Mouse (Mus musculus): ENCODE data around the gene Xlr4a. TPM values are rescaled to one million over a fixed set of nuclear protein-coding genes. Genes with fewer than 3 reads are reported as not detected.
A peak's percentile ranks its signal among the peaks of the same experiment; 100 is the strongest.
"Not testable (repeated sequence)": the region's sequence is repeated elsewhere in the genome, so short reads cannot be mapped to it uniquely, and the experiment has no call there.

Xlr4a gene
- polyA plus RNA-seq (2014; fragmentation: Nextera tagmentation; extraction: Ambion mirVana) = 0.70 and 1.1 TPM in 2 replicates

GRCm38 (mm10) chrX:73082267-73083055 is at the start of gene Xlr4a:
TSS of gene Xlr4a (minus strand) at chrX:73082478.
- H3K4me3 ChIP-seq (ENCODE audit: low read depth, low read length); DNase-seq (ENCODE audit: low spot score); H3K9ac ChIP-seq (ENCODE audit: low read length); H3K27ac ChIP-seq (ENCODE audit: low read depth); H3K36me3 ChIP-seq (ENCODE audit: control insufficient read depth, insufficient read depth, low read length); H3K9me3 ChIP-seq (ENCODE audit: control insufficient read depth, low read length); H3K27me3 ChIP-seq (replicated peaks; ENCODE audit: control insufficient read depth, insufficient read depth, low read length); H3K4me2 ChIP-seq (ENCODE audit: low read length); ATAC-seq (replicated peaks; ENCODE audit: low FRiP score, low TSS enrichment, low read depth); H3K4me1 ChIP-seq (replicated peaks; ENCODE audit: control insufficient read depth, insufficient read depth, low read length): not testable (repeated sequence)
- 82% methylated on average over 18 of the region's 19 CpGs for WGBS

DNA sequence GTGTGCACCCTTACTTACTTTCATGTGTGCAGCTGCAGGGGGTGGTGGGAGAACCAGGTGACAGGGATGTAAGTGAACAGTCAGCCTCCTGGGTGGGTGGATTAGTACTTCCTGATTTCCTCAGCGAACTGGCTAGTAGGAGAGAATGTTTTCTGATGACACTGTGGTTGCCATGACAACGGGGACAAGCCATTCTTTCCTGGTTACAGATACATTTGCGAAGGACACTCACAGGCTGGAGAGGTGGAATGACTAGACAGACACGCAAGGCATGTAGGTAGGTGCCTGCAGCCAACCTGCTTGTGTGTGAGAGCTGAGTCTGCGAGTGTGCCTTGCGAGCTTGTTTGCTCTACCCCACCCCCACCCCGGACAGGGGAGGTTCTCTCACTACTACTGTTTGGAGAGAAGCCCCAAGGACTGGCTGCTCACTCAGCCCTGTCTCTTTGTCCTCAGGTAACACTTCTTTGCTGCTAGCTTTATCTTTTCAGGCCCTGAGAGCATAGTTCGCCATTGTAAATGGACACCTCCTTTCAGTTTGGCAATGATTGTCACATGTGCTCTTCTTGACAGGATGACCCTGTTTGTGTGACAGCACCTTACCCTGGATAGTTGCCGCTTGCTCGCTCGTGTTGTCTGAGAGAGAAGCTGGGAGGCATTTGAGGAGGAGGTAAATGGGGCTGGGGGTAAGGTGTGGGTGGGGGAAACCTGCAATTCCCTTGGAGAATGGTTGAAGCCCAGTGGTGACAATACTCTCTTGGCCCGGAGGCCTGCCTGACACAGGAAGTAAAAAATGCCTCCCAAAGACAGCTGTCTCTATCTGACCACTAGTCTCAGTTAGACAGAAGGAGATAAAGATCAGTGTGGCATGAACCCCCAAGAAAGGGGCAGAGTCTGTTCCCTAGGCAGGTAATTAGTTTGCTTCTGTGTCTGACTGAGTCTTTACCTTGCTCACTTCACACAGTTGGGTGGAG is 40.9 kb upstream of the Xlr4a start:
- not testable (repeated sequence) for H3K9ac ChIP-seq (ENCODE audit: low read length); DNase-seq (ENCODE audit: low spot score)
- peak; percentile 50 for ATAC-seq (replicated peaks; ENCODE audit: low FRiP score, low TSS enrichment, low read depth)

DNA sequence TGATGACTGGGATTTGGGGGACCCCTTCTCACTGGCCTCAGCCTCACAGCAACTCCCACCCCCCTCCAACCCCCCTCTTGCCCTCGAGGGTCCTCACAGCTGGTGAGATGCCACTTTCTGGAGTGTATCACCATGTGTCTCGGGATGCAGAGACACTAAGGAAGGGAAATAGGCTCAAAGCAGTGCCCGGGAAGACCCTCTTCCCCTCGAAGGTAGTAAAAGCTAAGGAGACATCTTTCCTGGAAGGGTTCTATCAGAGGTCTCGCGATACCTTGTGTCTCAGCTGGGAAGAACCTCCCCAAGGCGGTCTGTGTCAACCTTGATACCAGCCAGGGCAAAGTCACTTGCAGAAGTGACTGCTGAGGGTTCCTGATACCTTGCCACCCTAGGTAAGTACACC is 34.5 kb upstream of the Xlr4a start, which contains the start of gene Gm14685:
Gm14685 (plus strand) TSS at position 301 of the 400 bp plus-strand sequence.
- H3K4me3 ChIP-seq (ENCODE audit: low read depth, low read length); H3K4me2 ChIP-seq (ENCODE audit: low read length); H3K9me3 ChIP-seq (ENCODE audit: control insufficient read depth, low read length); ATAC-seq (replicated peaks; ENCODE audit: low FRiP score, low TSS enrichment, low read depth); H3K4me1 ChIP-seq (replicated peaks; ENCODE audit: control insufficient read depth, insufficient read depth, low read length); H3K9ac ChIP-seq (ENCODE audit: low read length); H3K27ac ChIP-seq (ENCODE audit: low read depth); H3K27me3 ChIP-seq (replicated peaks; ENCODE audit: control insufficient read depth, insufficient read depth, low read length); DNase-seq (ENCODE audit: low spot score); H3K36me3 ChIP-seq (ENCODE audit: control insufficient read depth, insufficient read depth, low read length): not testable (repeated sequence)
- no CpG with 5 or more reads among the region's 7 CpGs for WGBS

More for the DNA sequence above, 40.9 kb upstream of the Xlr4a start:
- not testable (repeated sequence) for H3K27ac ChIP-seq (ENCODE audit: low read depth); H3K4me3 ChIP-seq (ENCODE audit: low read depth, low read length); H3K4me1 ChIP-seq (replicated peaks; ENCODE audit: control insufficient read depth, insufficient read depth, low read length); H3K27me3 ChIP-seq (replicated peaks; ENCODE audit: control insufficient read depth, insufficient read depth, low read length); H3K9me3 ChIP-seq (ENCODE audit: control insufficient read depth, low read length); H3K36me3 ChIP-seq (ENCODE audit: control insufficient read depth, insufficient read depth, low read length); H3K4me2 ChIP-seq (ENCODE audit: low read length)
- no CpG with 5 or more reads among the region's 12 CpGs for WGBS

- not testable (repeated sequence) for H3K27ac ChIP-seq (ENCODE audit: low read depth); H3K36me3 ChIP-seq (ENCODE audit: control insufficient read depth, insufficient read depth, low read length); ATAC-seq (replicated peaks; ENCODE audit: low FRiP score, low TSS enrichment, low read depth); H3K9me3 ChIP-seq (ENCODE audit: control insufficient read depth, low read length); H3K4me2 ChIP-seq (ENCODE audit: low read length); H3K4me3 ChIP-seq (ENCODE audit: low read depth, low read length); H3K9ac ChIP-seq (ENCODE audit: low read length); H3K4me1 ChIP-seq (replicated peaks; ENCODE audit: control insufficient read depth, insufficient read depth, low read length); H3K27me3 ChIP-seq (replicated peaks; ENCODE audit: control insufficient read depth, insufficient read depth, low read length); DNase-seq (ENCODE audit: low spot score)
- 67% methylated on average over 13 of the region's 13 CpGs for WGBS
Measured at GRCm38 (mm10) chrX:73096941-73097508, 14.7 kb upstream of the Xlr4a start, which contains the start of gene Xlr3a. TSS of gene Xlr3a (minus strand) at chrX:73097095.

- H3K9ac ChIP-seq (ENCODE audit: low read length); H3K4me2 ChIP-seq (ENCODE audit: low read length); H3K9me3 ChIP-seq (ENCODE audit: control insufficient read depth, low read length); H3K36me3 ChIP-seq (ENCODE audit: control insufficient read depth, insufficient read depth, low read length); H3K27me3 ChIP-seq (replicated peaks; ENCODE audit: control insufficient read depth, insufficient read depth, low read length); DNase-seq (ENCODE audit: low spot score); H3K4me3 ChIP-seq (ENCODE audit: low read depth, low read length); H3K4me1 ChIP-seq (replicated peaks; ENCODE audit: control insufficient read depth, insufficient read depth, low read length); H3K27ac ChIP-seq (ENCODE audit: low read depth); ATAC-seq (replicated peaks; ENCODE audit: low FRiP score, low TSS enrichment, low read depth): not testable (repeated sequence)
- 60% methylated on average over 1 of the region's 5 CpGs for WGBS
Measured at GRCm38 (mm10) chrX:73066765-73067312, 15.4 kb downstream of the Xlr4a start.

DNA sequence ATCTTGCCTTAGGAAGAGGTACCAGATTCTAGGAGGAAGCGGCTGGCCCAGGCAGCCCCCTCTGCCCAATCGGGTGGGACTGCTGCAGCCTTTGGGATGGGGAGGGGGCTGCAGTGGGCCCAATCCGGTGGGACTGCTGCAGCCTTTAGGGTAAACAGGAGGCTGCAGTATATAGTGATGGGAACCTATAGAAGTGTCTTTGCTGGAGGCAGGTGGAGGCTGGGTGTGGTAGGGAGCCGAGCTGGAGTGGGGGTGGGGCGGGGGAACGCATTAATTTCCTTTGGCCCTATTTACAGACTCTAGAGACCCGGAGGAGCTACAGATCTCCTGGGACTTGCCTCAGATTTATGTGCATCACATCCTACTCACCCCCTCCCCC is 17.9 kb downstream of the Xlr4a start, which contains the start of gene Pnma3:
Pnma3 (plus strand) TSS at position 373 of the 379 bp plus-strand sequence.
- H3K27ac ChIP-seq (ENCODE audit: low read depth) = no peak within 1 kb of the TSS
- H3K9me3 ChIP-seq (ENCODE audit: control insufficient read depth, low read length) = no peaks in the 10 kb centered on the region
- no peak within 1 kb of the TSS for H3K9ac ChIP-seq (ENCODE audit: low read length)
- 32% methylated on average over 7 of the region's 7 CpGs for WGBS
- H3K36me3 ChIP-seq (ENCODE audit: control insufficient read depth, insufficient read depth, low read length) = no peaks in the 10 kb centered on the region
- ATAC-seq (replicated peaks; ENCODE audit: low FRiP score, low TSS enrichment, low read depth) (0 out of 2 replicates have a peak, but pooled peaks have one; percentile 27), DNase-seq (ENCODE audit: low spot score) (no peak)
- 0 out of 2 replicates have a peak, but pooled peaks cover 2% of the 10 kb centered on the region for H3K27me3 ChIP-seq (replicated peaks; ENCODE audit: control insufficient read depth, insufficient read depth, low read length)
- H3K4me3 ChIP-seq (ENCODE audit: low read depth, low read length) = peak within 1 kb of the TSS; percentile 15; the same call in 1 of the 2 replicates
- H3K4me2 ChIP-seq (ENCODE audit: low read length) = peak within 1 kb of the TSS; percentile 41
- no peaks in the 10 kb centered on the region for H3K4me1 ChIP-seq (replicated peaks; ENCODE audit: control insufficient read depth, insufficient read depth, low read length)

DNA sequence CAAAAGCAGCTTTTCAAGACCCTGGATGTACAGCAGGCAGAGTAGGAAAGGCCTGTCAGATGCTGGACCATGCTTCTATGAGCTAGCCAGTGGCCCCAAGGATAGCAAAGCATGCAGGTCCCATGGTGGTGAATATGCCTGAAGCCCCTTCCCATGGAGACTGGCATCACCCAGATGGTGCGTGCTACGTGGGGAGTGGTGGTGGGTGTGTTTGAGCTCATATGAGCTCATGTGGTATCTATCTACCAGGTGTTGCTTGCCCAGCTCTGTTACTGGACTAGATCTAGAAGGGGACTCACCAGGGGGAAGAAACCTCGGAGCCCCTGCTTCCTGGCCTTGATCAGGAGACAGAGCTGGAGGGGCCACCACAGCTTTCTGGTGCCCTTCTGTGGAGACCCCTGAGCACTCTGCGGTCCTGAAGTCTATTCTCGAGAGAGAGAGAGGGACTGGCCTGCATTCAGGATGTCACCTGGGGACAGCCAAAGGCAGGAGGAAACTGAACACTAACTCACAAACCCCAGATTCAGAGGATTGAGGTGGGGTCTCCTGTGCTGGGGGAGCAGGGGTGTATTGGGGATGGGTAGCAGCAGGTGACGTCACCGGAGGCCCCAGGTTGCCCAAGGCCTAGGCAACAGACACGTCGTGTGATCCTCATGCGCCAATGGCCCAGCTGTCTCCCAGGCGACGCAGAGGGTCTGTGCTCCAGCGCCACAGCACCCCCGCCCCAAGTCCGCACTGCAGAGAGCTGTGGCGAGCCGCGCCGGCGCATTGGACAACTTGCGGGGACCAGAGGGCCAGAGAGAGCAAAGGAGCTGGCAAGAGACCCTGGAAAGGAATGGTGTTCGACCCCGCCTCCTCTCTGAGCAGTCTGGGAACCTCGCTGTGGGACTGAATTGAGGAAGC is 18.5 kb downstream of the Xlr4a start:
- no peaks in the 10 kb centered on the region for H3K36me3 ChIP-seq (ENCODE audit: control insufficient read depth, insufficient read depth, low read length)
- no peak for ATAC-seq (replicated peaks; ENCODE audit: low FRiP score, low TSS enrichment, low read depth)
- peak overlapping the region; percentile 15; the same call in 1 of the 2 replicates for H3K4me3 ChIP-seq (ENCODE audit: low read depth, low read length)
- no peaks in the 10 kb centered on the region for H3K9me3 ChIP-seq (ENCODE audit: control insufficient read depth, low read length)
- no peak overlapping the region for H3K9ac ChIP-seq (ENCODE audit: low read length)
- no peaks in the 10 kb centered on the region for H3K4me1 ChIP-seq (replicated peaks; ENCODE audit: control insufficient read depth, insufficient read depth, low read length)
- H3K4me2 ChIP-seq (ENCODE audit: low read length) = peak overlapping the region; percentile 41
- 29% methylated on average over 24 of the region's 24 CpGs for WGBS
- DNase-seq (ENCODE audit: low spot score) = no peak
- 0 out of 2 replicates have a peak, but pooled peaks cover 2% of the 10 kb centered on the region for H3K27me3 ChIP-seq (replicated peaks; ENCODE audit: control insufficient read depth, insufficient read depth, low read length)
- no peak overlapping the region for H3K27ac ChIP-seq (ENCODE audit: low read depth)
